Mouse (Mus musculus): ENCODE data around the gene Slc26a9. TPM values are rescaled to one million over a fixed set of nuclear protein-coding genes. Genes with fewer than 3 reads are reported as not detected.

The Slc26a9 gene
- polyA plus RNA-seq, 1 experiment from 2014 or later = not detected

DNA sequence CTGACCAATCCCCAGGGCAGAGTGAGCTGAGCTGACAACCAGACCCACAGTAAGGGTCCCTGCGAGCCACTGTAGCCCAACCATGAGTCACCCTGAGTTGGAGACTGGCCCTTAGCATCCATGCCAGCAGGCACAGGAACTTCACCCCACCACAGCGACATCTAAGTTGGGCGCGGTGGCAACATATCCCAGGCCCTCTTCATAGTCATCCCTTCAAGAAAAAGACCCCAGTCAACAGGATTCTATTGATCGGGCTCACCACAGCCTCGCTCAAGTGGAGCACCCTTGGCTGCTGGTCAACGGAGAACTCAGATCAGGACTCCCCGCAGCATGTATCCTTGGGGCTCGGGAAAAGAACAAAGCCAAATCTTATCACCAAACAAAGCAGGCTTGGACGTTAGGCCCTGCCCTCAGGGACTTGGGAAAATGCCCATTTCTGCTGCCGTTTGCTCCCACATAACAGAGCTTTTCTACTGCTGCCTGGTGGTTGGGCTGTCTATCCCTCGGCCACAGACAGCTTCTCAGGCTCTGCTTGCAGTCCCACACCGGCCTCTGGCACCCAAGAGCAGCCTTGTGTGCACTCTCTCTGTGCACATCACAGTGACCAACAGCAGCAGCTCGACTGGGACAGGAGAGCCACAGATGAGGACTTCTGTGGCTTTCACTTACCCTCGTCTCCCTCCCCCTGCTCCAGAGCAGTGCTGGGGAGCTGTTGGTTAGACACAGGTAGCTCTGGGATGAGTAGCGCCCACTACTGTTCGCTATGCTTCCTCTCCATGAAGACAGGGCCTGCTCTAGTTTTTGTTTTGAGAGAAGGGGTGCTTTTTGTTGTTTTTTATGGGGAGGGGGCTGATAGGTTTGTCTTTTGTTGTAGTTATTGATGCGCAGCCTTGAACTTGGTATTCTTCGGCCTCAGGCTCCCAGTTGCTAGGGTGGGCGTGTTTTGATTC is 29.2 kb upstream of the Slc26a9 start:
- ATAC-seq (ENCODE audit: insufficient number of reproducible peaks, insufficient read depth, low FRiP score, low TSS enrichment, low read depth) = no peak
- Histone ChIP-seq H3K27ac (no peak overlapping the region), H3K27me3 (no peaks in the 10 kb centered on the region), H3K9me3 (no peaks in the 10 kb centered on the region), H3K9ac (no peak overlapping the region), H3K36me3 (no peaks in the 10 kb centered on the region), H3K4me1 (peaks cover 10% of the 10 kb centered on the region), H3K4me2 (no peak overlapping the region), H3K4me3 (no peak overlapping the region)
- WGBS = 65% methylated on average over 20 of the region's 20 CpGs

DNA sequence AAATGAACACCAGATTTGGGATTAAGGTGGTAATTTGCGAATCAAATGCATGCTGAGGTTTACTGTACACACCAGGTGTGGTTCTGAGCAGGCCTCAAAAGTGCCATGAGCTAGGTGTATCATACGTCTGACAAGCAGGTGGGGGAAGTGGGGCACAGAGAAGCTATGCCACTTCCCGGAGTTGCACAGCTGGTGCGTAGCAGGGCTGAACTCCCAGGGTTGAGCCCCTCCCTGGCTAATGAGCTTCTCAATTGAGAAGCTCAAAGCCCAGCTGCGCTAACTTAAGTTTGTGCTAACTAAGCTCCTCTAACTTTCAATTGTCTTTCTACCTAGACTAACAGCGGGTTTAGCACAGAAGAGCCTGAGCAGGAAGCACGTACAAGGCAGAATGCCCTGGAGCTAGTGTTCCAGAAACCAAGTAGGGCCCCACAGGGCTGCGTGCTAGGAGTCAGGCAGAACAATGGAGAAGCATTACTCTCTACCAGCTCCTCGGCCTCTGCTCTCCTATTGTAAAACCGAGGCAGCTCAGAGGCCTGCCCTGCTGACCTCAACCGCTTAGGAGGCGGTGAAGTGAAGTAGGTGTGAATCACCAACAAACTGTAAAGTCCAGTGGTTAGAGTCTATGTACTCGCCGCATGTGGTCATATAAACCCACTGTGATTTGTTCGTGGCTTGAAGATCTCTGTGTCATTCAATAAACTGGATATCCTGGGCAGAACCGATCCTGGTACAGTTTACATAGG is 24.7 kb upstream of the Slc26a9 start:
- H3K27ac ChIP-seq = no peak overlapping the region
- WGBS = 49% methylated on average over 16 of the region's 16 CpGs
- no peaks in the 10 kb centered on the region for H3K9me3 ChIP-seq
- H3K4me2 ChIP-seq = no peak overlapping the region
- ATAC-seq (ENCODE audit: insufficient number of reproducible peaks, insufficient read depth, low FRiP score, low TSS enrichment, low read depth) = no peak
- H3K27me3 ChIP-seq = no peaks in the 10 kb centered on the region
- H3K4me3 ChIP-seq = no peak overlapping the region
- H3K9ac ChIP-seq = no peak overlapping the region
- peaks cover 10% of the 10 kb centered on the region for H3K4me1 ChIP-seq
- H3K36me3 ChIP-seq = no peaks in the 10 kb centered on the region

GRCm38 (mm10) chr1:131721989-131722388 is 21.8 kb upstream of the Slc26a9 start:
- Histone ChIP-seq H3K4me1 (peaks cover 5% of the 10 kb centered on the region), H3K27ac (no peak overlapping the region), H3K9ac (no peak overlapping the region), H3K4me2 (no peak overlapping the region), H3K4me3 (no peak overlapping the region), H3K27me3 (no peaks in the 10 kb centered on the region), H3K36me3 (no peaks in the 10 kb centered on the region), H3K9me3 (no peaks in the 10 kb centered on the region)
- no peak for ATAC-seq (ENCODE audit: insufficient number of reproducible peaks, insufficient read depth, low FRiP score, low TSS enrichment, low read depth)
- 89% methylated on average over 3 of the region's 3 CpGs for WGBS

- Histone ChIP-seq H3K4me3 (no peak overlapping the region), H3K4me2 (no peak overlapping the region), H3K27ac (no peak overlapping the region), H3K9me3 (no peaks in the 10 kb centered on the region), H3K9ac (no peak overlapping the region), H3K4me1 (peaks cover 5% of the 10 kb centered on the region), H3K36me3 (no peaks in the 10 kb centered on the region), H3K27me3 (no peaks in the 10 kb centered on the region)
- 69% methylated on average over 4 of the region's 4 CpGs for WGBS
- no peak for ATAC-seq (ENCODE audit: insufficient number of reproducible peaks, insufficient read depth, low FRiP score, low TSS enrichment, low read depth)
Observed at GRCm38 (mm10) chr1:131723549-131723948, 20.3 kb upstream of the Slc26a9 start.

DNA sequence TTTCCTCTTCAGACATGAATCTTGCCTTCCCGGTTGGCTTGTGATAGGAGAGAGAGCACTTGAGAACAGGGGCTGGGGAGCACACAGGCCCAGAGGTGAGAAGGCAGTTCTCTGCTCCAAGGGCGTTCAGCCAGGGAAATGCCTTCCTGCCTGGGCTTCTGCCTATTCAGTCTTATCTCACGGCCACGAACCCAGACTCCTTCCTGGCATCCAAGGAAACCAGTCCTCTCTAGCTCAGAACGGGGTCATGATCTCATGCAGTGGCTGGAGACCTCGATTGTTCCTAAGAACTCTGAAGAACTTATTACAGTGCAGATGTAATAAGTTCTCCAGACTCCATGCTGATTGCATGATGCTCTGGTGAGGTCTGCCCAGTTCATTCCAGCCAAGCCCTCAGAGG is 17.2 kb upstream of the Slc26a9 start:
- Histone ChIP-seq H3K36me3 (no peaks in the 10 kb centered on the region), H3K9ac (no peak overlapping the region), H3K4me1 (no peaks in the 10 kb centered on the region), H3K4me3 (no peak overlapping the region), H3K27ac (no peak overlapping the region), H3K9me3 (no peaks in the 10 kb centered on the region), H3K27me3 (no peaks in the 10 kb centered on the region), H3K4me2 (no peak overlapping the region)
- no peak for ATAC-seq (ENCODE audit: insufficient number of reproducible peaks, insufficient read depth, low FRiP score, low TSS enrichment, low read depth)
- 64% methylated on average over 6 of the region's 6 CpGs for WGBS

- no peak for ATAC-seq (ENCODE audit: insufficient number of reproducible peaks, insufficient read depth, low FRiP score, low TSS enrichment, low read depth)
- no peak overlapping the region for H3K4me2 ChIP-seq
- H3K36me3 ChIP-seq = no peaks in the 10 kb centered on the region
- H3K4me3 ChIP-seq = no peak overlapping the region
- H3K27me3 ChIP-seq = no peaks in the 10 kb centered on the region
- H3K4me1 ChIP-seq = no peaks in the 10 kb centered on the region
- 77% methylated on average over 12 of the region's 12 CpGs for WGBS
- H3K9ac ChIP-seq = no peak overlapping the region
- no peaks in the 10 kb centered on the region for H3K9me3 ChIP-seq
- H3K27ac ChIP-seq = no peak overlapping the region
Observed at GRCm38 (mm10) chr1:131730639-131731437, 13.0 kb upstream of the Slc26a9 start.

GRCm38 (mm10) chr1:131733474-131734180 is 10.2 kb upstream of the Slc26a9 start:
- H3K9ac ChIP-seq = no peak overlapping the region
- H3K9me3 ChIP-seq = no peaks in the 10 kb centered on the region
- ATAC-seq (ENCODE audit: insufficient number of reproducible peaks, insufficient read depth, low FRiP score, low TSS enrichment, low read depth) = no peak
- no peak overlapping the region for H3K4me3 ChIP-seq
- H3K27ac ChIP-seq = no peak overlapping the region
- H3K27me3 ChIP-seq = no peaks in the 10 kb centered on the region
- no peaks in the 10 kb centered on the region for H3K4me1 ChIP-seq
- WGBS = 71% methylated on average over 13 of the region's 13 CpGs
- H3K36me3 ChIP-seq = no peaks in the 10 kb centered on the region
- no peak overlapping the region for H3K4me2 ChIP-seq

DNA sequence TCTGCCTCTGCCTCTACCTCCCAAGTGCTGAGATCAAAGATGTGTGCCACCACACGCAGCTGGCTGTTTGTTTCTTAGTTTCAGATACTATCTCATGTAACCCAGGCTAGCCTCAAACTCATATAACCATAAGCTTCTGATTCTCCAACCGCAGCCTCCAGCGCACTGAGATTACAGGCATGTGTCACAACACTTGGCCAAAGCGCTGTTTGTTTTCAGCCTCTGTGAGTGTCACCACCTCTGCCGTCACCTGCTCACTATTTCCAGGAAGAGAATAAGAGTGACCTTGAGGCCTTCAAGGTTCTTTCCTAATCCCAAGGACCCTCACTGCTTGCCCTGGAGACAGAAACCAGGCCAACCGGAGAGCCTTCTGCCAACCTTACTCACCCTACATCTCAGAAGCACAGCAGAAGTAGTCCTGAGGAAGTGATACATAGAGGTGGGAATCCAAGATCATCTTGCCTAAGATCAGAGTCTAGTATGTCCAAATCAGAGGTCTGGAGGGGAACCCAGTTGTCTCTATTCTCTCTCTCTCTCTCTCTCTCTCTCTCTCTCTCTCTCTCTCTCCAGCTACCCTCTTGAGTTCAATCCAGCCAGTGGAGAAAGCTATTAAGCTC is 9.1 kb upstream of the Slc26a9 start:
- no peak overlapping the region for H3K4me3 ChIP-seq
- H3K9ac ChIP-seq = no peak overlapping the region
- H3K4me2 ChIP-seq = no peak overlapping the region
- 90% methylated on average over 6 of the region's 6 CpGs for whole genome bisulfite sequencing
- H3K9me3 ChIP-seq = no peaks in the 10 kb centered on the region
- no peaks in the 10 kb centered on the region for H3K27me3 ChIP-seq
- no peaks in the 10 kb centered on the region for H3K4me1 ChIP-seq
- H3K27ac ChIP-seq = no peak overlapping the region
- no peaks in the 10 kb centered on the region for H3K36me3 ChIP-seq
- ATAC-seq (ENCODE audit: insufficient number of reproducible peaks, insufficient read depth, low FRiP score, low TSS enrichment, low read depth) = no peak

DNA sequence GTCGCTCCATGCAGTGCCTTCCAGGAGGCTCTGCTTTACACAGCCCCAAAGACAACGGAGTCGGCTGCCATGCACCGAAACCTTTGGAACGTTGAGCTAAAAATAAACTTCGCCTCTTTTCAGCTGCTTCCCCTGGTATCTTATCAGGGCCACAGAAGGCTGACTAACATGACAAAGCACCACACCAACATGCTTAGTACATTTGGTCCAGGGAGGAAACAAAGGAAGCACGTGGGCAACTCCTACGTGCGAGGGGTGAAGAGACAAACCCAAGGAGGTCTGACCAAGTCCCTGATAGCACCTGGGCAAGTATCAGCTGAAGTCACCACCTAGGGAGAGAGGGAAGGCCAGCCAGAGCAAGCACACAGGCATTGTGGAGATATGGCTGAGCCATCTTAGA is 7.3 kb upstream of the Slc26a9 start:
- Histone ChIP-seq H3K9me3 (no peaks in the 10 kb centered on the region), H3K36me3 (no peaks in the 10 kb centered on the region), H3K9ac (no peak overlapping the region), H3K4me3 (no peak overlapping the region), H3K4me1 (no peaks in the 10 kb centered on the region), H3K27ac (no peak overlapping the region), H3K4me2 (no peak overlapping the region), H3K27me3 (no peaks in the 10 kb centered on the region)
- no peak for ATAC-seq (ENCODE audit: insufficient number of reproducible peaks, insufficient read depth, low FRiP score, low TSS enrichment, low read depth)
- WGBS = 90% methylated on average over 9 of the region's 9 CpGs

- Histone ChIP-seq H3K4me1 (no peaks in the 10 kb centered on the region), H3K27me3 (no peaks in the 10 kb centered on the region), H3K4me3 (no peak overlapping the region), H3K9me3 (no peaks in the 10 kb centered on the region), H3K4me2 (no peak overlapping the region), H3K9ac (no peak overlapping the region), H3K27ac (no peak overlapping the region), H3K36me3 (no peaks in the 10 kb centered on the region)
- no peak for ATAC-seq (ENCODE audit: insufficient number of reproducible peaks, insufficient read depth, low FRiP score, low TSS enrichment, low read depth)
- WGBS = 67% methylated on average over 5 of the region's 5 CpGs
Observed at GRCm38 (mm10) chr1:131737269-131737668, 6.6 kb upstream of the Slc26a9 start.

GRCm38 (mm10) chr1:131738760-131739159 is 5.1 kb upstream of the Slc26a9 start:
- no peaks in the 10 kb centered on the region for H3K4me1 ChIP-seq
- 53% methylated on average over 1 of the region's 1 CpGs for WGBS
- no peaks in the 10 kb centered on the region for H3K27me3 ChIP-seq
- no peaks in the 10 kb centered on the region for H3K36me3 ChIP-seq
- ATAC-seq (ENCODE audit: insufficient number of reproducible peaks, insufficient read depth, low FRiP score, low TSS enrichment, low read depth) = no peak
- H3K4me3 ChIP-seq = no peak overlapping the region
- H3K27ac ChIP-seq = no peak overlapping the region
- no peaks in the 10 kb centered on the region for H3K9me3 ChIP-seq
- no peak overlapping the region for H3K4me2 ChIP-seq
- no peak overlapping the region for H3K9ac ChIP-seq
